Mouse (Mus musculus) cortical plate, adult 2 months (tissue): Measurements from ENCODE around the gene Gm9913. TPM values are rescaled to one million over a fixed set of nuclear protein-coding genes. Genes with fewer than 3 reads are reported as not detected.

ENCODE experiments used
- H3K27ac ChIP-seq: fragments of 200-500 bp; 2 replicates; pipeline ENCODE4 v1.5.1; 2012; ENCODE audit warnings: low read length, control low read depth, inconsistent platforms; ENCODE audit not compliant: insufficient read depth
- H3K4me1 ChIP-seq: fragments of 200-500 bp; 2 replicates; pipeline ENCODE4 v1.6.1; 2011; ENCODE audit warnings: low read length; ENCODE audit not compliant: control insufficient read depth, insufficient read depth
- H3K4me3 ChIP-seq: fragments of 200-500 bp; 2 replicates; pipeline ENCODE4 v1.5.1; 2011; ENCODE audit warnings: mild to moderate bottlenecking, low read length, control low read depth; ENCODE audit not compliant: insufficient read depth
- CTCF ChIP-seq: fragments of 200-500 bp; IDR thresholded peaks from 2 replicates; pipeline ENCODE4 v1.5.1; 2011; ENCODE audit warnings: mild to moderate bottlenecking, control low read depth, low read length; ENCODE audit not compliant: insufficient read depth; ENCODE audit errors: extremely low read depth
- POLR2A ChIP-seq: fragments of 200-500 bp; IDR thresholded peaks from 2 replicates; pipeline ENCODE4 v1.6.1; 2011; ENCODE audit warnings: mild to moderate bottlenecking, low read length, control low read depth; ENCODE audit not compliant: insufficient read depth; ENCODE audit errors: extremely low read depth
- polyA plus RNA-seq: library from polyadenylated mRNA; depleted of rRNA; stranded (reverse); fragments of >200 nt; gene quantifications from 2 replicates; pipeline ENCODE4 v1.2.3, GENCODE M21; 2012

The Gm9913 gene
- polyA plus RNA-seq, 1 experiment = 0.06 TPM

- Histone ChIP-seq H3K27ac (no peak overlapping the region), H3K4me3 (no peak overlapping the region), H3K4me1 (peaks cover 9% of the 10 kb centered on the region)
- TF ChIP-seq POLR2A (no peak), CTCF (no peak)
Observed at GRCm38 (mm10) chr2:125477367-125477766, 27.5 kb upstream of the Gm9913 start.

- peaks cover 9% of the 10 kb centered on the region for H3K4me1 ChIP-seq
- no peak overlapping the region for H3K27ac ChIP-seq
- H3K4me3 ChIP-seq = no peak overlapping the region
- no peak for TF ChIP-seq CTCF
- no peak for TF ChIP-seq POLR2A
Observed at GRCm38 (mm10) chr2:125478705-125479104, 26.2 kb upstream of the Gm9913 start.

GRCm38 (mm10) chr2:125480057-125480456, 24.8 kb upstream of the Gm9913 start:
- H3K4me1 ChIP-seq = peaks cover 9% of the 10 kb centered on the region
- TF ChIP-seq POLR2A = no peak
- TF ChIP-seq CTCF = no peak
- H3K4me3 ChIP-seq = no peak overlapping the region
- H3K27ac ChIP-seq = no peak overlapping the region

DNA sequence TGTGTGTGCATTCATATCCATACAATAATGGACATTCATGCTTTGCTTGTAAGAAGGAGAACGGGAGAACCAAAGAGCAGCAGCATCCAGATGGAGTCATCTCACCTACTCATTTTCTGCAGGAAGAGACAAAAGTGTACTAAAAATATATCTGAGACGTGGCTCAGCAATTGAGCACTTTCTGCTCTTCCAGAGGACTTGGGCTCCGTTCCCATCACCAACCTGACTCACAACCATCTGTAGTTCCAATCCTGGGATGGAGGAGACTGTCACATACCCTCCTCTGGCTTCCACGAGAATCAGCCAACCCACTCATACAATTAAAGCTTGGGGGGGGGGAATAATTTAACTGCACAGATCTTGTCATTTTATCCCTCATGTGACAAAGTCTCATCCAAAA, 23.8 kb upstream of the Gm9913 start:
- Histone ChIP-seq H3K27ac (no peak overlapping the region), H3K4me3 (no peak overlapping the region), H3K4me1 (peaks cover 9% of the 10 kb centered on the region)
- no peak for TF ChIP-seq POLR2A
- no peak for TF ChIP-seq CTCF

DNA sequence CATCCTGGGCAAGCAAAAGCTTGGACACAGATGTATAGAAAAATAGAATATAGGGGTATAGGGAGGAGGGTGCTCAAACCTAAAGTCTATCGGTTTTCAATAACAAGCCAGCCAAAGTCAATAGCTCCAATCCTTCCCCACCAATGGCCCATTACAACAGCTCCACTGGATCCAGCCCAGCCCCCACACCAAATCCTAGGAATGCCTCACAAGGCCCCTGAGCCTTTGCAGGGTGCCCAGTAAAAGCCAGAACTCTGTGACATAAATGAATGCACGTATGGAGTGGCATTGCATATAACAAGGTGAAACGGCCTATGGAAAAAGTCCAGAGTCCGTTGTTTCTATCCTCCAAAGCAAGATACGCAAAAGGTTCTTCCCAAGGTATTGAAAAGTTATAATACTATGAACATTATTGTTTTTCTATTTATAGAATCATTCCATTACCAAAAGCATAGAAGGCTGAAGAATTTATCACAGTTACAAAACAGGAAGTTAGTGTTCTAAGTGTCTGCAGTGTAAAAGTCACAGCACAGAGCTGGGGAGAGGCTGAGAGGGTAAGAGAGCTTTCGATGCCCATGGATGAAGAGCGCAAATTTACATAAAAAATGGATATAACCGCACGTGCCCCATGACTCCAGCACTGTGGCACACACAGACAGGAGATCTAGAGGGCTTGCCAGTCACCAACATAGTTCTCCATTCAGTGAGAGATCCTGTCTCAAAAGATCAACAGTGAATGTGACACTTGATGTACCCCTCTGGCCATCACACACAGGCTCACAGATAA, 23.2 kb upstream of the Gm9913 start:
- Histone ChIP-seq H3K4me1 (peaks cover 9% of the 10 kb centered on the region), H3K4me3 (no peak overlapping the region), H3K27ac (no peak overlapping the region)
- TF ChIP-seq CTCF = no peak
- TF ChIP-seq POLR2A = no peak

- TF ChIP-seq CTCF (no peak), POLR2A (no peak)
- no peak overlapping the region for H3K4me3 ChIP-seq
- H3K4me1 ChIP-seq = peaks cover 9% of the 10 kb centered on the region
- H3K27ac ChIP-seq = no peak overlapping the region
Observed at GRCm38 (mm10) chr2:125484164-125484563, 20.7 kb upstream of the Gm9913 start.

- Histone ChIP-seq H3K4me3 (no peak overlapping the region), H3K27ac (no peak overlapping the region), H3K4me1 (peaks cover 7% of the 10 kb centered on the region)
- TF ChIP-seq POLR2A = no peak
Observed at GRCm38 (mm10) chr2:125484910-125485309, 20.0 kb upstream of the Gm9913 start.

DNA sequence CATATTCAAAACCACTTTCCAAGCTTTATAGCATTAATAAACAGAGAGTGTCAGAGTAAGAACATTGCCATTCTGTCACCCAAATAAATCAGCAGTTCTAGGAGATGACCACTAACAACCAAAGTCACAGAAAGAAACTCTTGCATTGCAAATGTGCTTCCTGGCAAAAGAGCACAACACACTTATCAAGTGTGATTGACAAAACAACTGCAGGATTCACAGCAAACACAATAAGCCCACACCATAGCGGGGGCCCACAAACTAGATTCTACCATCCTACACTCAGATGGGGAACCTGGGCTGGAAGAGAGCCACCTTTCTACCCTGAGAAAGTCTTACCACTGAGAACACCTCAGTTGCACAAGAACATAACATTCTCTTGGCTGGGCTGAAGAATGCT, 14.9 kb upstream of the Gm9913 start:
- TF ChIP-seq POLR2A (no peak), CTCF (no peak)
- Histone ChIP-seq H3K4me3 (no peak overlapping the region), H3K27ac (no peak overlapping the region), H3K4me1 (no peaks in the 10 kb centered on the region)

GRCm38 (mm10) chr2:125492050-125492900, 12.6 kb upstream of the Gm9913 start:
- no peak for TF ChIP-seq CTCF
- TF ChIP-seq POLR2A = no peak
- Histone ChIP-seq H3K4me3 (no peak overlapping the region), H3K27ac (no peak overlapping the region), H3K4me1 (no peaks in the 10 kb centered on the region)

- no peak for TF ChIP-seq CTCF
- no peak for TF ChIP-seq POLR2A
- Histone ChIP-seq H3K27ac (no peak overlapping the region), H3K4me3 (no peak overlapping the region), H3K4me1 (no peaks in the 10 kb centered on the region)
Observed at GRCm38 (mm10) chr2:125494291-125494690, 10.6 kb upstream of the Gm9913 start.
